Mouse (Mus musculus): ENCODE results near the gene Txlnb. TPM values are rescaled to one million over a fixed set of nuclear protein-coding genes. Genes with fewer than 3 reads are reported as not detected.
A peak's percentile ranks its signal among the peaks of the same experiment; 100 is the strongest.

Txlnb gene
- 0.89 and 0.98 TPM in 2 replicates for polyA plus RNA-seq (2012; rRNA removed)

- no peak within 1 kb of the TSS for H3K4me3 ChIP-seq (ENCODE audit: insufficient read depth, low read length)
- no peak within 1 kb of the TSS; the same call in 1 of the 2 replicates for H3K27ac ChIP-seq (ENCODE audit: insufficient read depth, low read length)
- TF ChIP-seq CTCF (IDR thresholded peaks at IDR 0.05; ENCODE audit: extremely low read depth, insufficient read depth, low read length) (0 out of 2 replicates have a peak, but pooled peaks have one; percentile 8), POLR2A (IDR thresholded peaks at IDR 0.05; ENCODE audit: extremely low read depth, insufficient read depth, low read length) (no peak)
Observed at GRCm38 (mm10) chr10:17795767-17796631, at the start of gene Txlnb. TSS of gene Txlnb (plus strand) at chr10:17796226.

GRCm38 (mm10) chr10:17752478-17752877 is 43.5 kb upstream of the Txlnb start:
- Histone ChIP-seq H3K4me3 (ENCODE audit: insufficient read depth, low read length) (no peak overlapping the region), H3K4me1 (ENCODE audit: control insufficient read depth, insufficient read depth, low read length) (no peaks in the 10 kb centered on the region), H3K27ac (ENCODE audit: insufficient read depth, low read length) (no peak overlapping the region)
- TF ChIP-seq CTCF (IDR thresholded peaks at IDR 0.05; ENCODE audit: extremely low read depth, insufficient read depth, low read length) (no peak), POLR2A (IDR thresholded peaks at IDR 0.05; ENCODE audit: extremely low read depth, insufficient read depth, low read length) (no peak)

More at GRCm38 (mm10) chr10:17795767-17796631, at the start of gene Txlnb:
- peaks cover 5% of the 10 kb centered on the region; the same call in 1 of the 2 replicates for H3K4me1 ChIP-seq (ENCODE audit: control insufficient read depth, insufficient read depth, low read length)

- H3K4me1 ChIP-seq (ENCODE audit: control insufficient read depth, insufficient read depth, low read length): no peaks in the 10 kb centered on the region
Observed at GRCm38 (mm10) chr10:17759772-17760171, 36.3 kb upstream of the Txlnb start.

GRCm38 (mm10) chr10:17760750-17761613 is 35.0 kb upstream of the Txlnb start:
- Histone ChIP-seq H3K4me1 (ENCODE audit: control insufficient read depth, insufficient read depth, low read length) (no peaks in the 10 kb centered on the region), H3K4me3 (ENCODE audit: insufficient read depth, low read length) (no peak overlapping the region), H3K27ac (ENCODE audit: insufficient read depth, low read length) (no peak overlapping the region)
- TF ChIP-seq POLR2A (IDR thresholded peaks at IDR 0.05; ENCODE audit: extremely low read depth, insufficient read depth, low read length): no peak
- TF ChIP-seq CTCF (IDR thresholded peaks at IDR 0.05; ENCODE audit: extremely low read depth, insufficient read depth, low read length): 0 out of 2 replicates have a peak, but pooled peaks have one; percentile 5

More at GRCm38 (mm10) chr10:17759772-17760171, 36.3 kb upstream of the Txlnb start:
- TF ChIP-seq POLR2A (IDR thresholded peaks at IDR 0.05; ENCODE audit: extremely low read depth, insufficient read depth, low read length) (no peak), CTCF (IDR thresholded peaks at IDR 0.05; ENCODE audit: extremely low read depth, insufficient read depth, low read length) (no peak)
- Histone ChIP-seq H3K27ac (ENCODE audit: insufficient read depth, low read length) (no peak overlapping the region), H3K4me3 (ENCODE audit: insufficient read depth, low read length) (no peak overlapping the region)

GRCm38 (mm10) chr10:17761652-17762051 is 34.4 kb upstream of the Txlnb start:
- no peak for TF ChIP-seq POLR2A (IDR thresholded peaks at IDR 0.05; ENCODE audit: extremely low read depth, insufficient read depth, low read length)
- no peak for TF ChIP-seq CTCF (IDR thresholded peaks at IDR 0.05; ENCODE audit: extremely low read depth, insufficient read depth, low read length)
- Histone ChIP-seq H3K4me3 (ENCODE audit: insufficient read depth, low read length) (no peak overlapping the region), H3K27ac (ENCODE audit: insufficient read depth, low read length) (no peak overlapping the region), H3K4me1 (ENCODE audit: control insufficient read depth, insufficient read depth, low read length) (no peaks in the 10 kb centered on the region)

GRCm38 (mm10) chr10:17762946-17763345 is 33.1 kb upstream of the Txlnb start:
- Histone ChIP-seq H3K4me1 (ENCODE audit: control insufficient read depth, insufficient read depth, low read length) (no peaks in the 10 kb centered on the region), H3K27ac (ENCODE audit: insufficient read depth, low read length) (no peak overlapping the region), H3K4me3 (ENCODE audit: insufficient read depth, low read length) (no peak overlapping the region)
- TF ChIP-seq POLR2A (IDR thresholded peaks at IDR 0.05; ENCODE audit: extremely low read depth, insufficient read depth, low read length) (no peak), CTCF (IDR thresholded peaks at IDR 0.05; ENCODE audit: extremely low read depth, insufficient read depth, low read length) (no peak)

- Histone ChIP-seq H3K4me3 (ENCODE audit: insufficient read depth, low read length) (no peak overlapping the region), H3K27ac (ENCODE audit: insufficient read depth, low read length) (no peak overlapping the region), H3K4me1 (ENCODE audit: control insufficient read depth, insufficient read depth, low read length) (no peaks in the 10 kb centered on the region)
- TF ChIP-seq POLR2A (IDR thresholded peaks at IDR 0.05; ENCODE audit: extremely low read depth, insufficient read depth, low read length): no peak
- no peak for TF ChIP-seq CTCF (IDR thresholded peaks at IDR 0.05; ENCODE audit: extremely low read depth, insufficient read depth, low read length)
Observed at GRCm38 (mm10) chr10:17769856-17770255, 26.2 kb upstream of the Txlnb start.

GRCm38 (mm10) chr10:17772364-17772763 is 23.7 kb upstream of the Txlnb start:
- Histone ChIP-seq H3K4me1 (ENCODE audit: control insufficient read depth, insufficient read depth, low read length) (no peaks in the 10 kb centered on the region), H3K27ac (ENCODE audit: insufficient read depth, low read length) (no peak overlapping the region), H3K4me3 (ENCODE audit: insufficient read depth, low read length) (no peak overlapping the region)
- TF ChIP-seq POLR2A (IDR thresholded peaks at IDR 0.05; ENCODE audit: extremely low read depth, insufficient read depth, low read length) (no peak), CTCF (IDR thresholded peaks at IDR 0.05; ENCODE audit: extremely low read depth, insufficient read depth, low read length) (no peak)

GRCm38 (mm10) chr10:17774366-17774765 is 21.7 kb upstream of the Txlnb start:
- TF ChIP-seq CTCF (IDR thresholded peaks at IDR 0.05; ENCODE audit: extremely low read depth, insufficient read depth, low read length) (no peak), POLR2A (IDR thresholded peaks at IDR 0.05; ENCODE audit: extremely low read depth, insufficient read depth, low read length) (no peak)
- no peak overlapping the region for H3K27ac ChIP-seq (ENCODE audit: insufficient read depth, low read length)
- H3K4me1 ChIP-seq (ENCODE audit: control insufficient read depth, insufficient read depth, low read length): no peaks in the 10 kb centered on the region
- no peak overlapping the region for H3K4me3 ChIP-seq (ENCODE audit: insufficient read depth, low read length)

Data from cortical plate, adult 2 months (tissue).